Mouse (Mus musculus): ENCODE measurements around the gene Rnf214.

- TF ChIP-seq EP300 (IDR thresholded peaks at IDR 0.05; ENCODE audit: insufficient read depth, low read depth, low read length) (no peak), POLR2A (IDR thresholded peaks at IDR 0.05; ENCODE audit: insufficient read depth, low read length) (no peak)
These were observed 10.6 kb upstream of the Rnf214 start for GRCm38 (mm10) chr9:45917041-45917934.

Measured in ES-Bruce4 (cell line).